Comparison of ENCODE assay signal across 19 mouse cellular contexts in genomic region chr5:119601390-119601789, GRCm38 (mm10).
"Had no signal": no experiment of that assay in that cellular context is flagged by ENCODE, and none has a peak within 500 bp of the region (broad histone marks: within the 10 kb centered on the region; RNA-seq: fewer than 3 reads in every experiment).

No protein-coding gene starts in this region.

- ATAC-seq: liver, embryonic 12.5 days; midbrain, embryonic 16.5 days had no signal

- H3K4me1 ChIP-seq: liver, embryonic 12.5 days had no signal

- H3K4me2 ChIP-seq: liver, embryonic 12.5 days; midbrain, embryonic 12.5 days; neural tube, embryonic 13.5 days; neural tube, embryonic 15.5 days; stomach, embryonic 15.5 days had no signal

- H3K27me3 ChIP-seq: liver, embryonic 12.5 days; midbrain, embryonic 12.5 days; neural tube, embryonic 13.5 days; neural tube, embryonic 15.5 days; stomach, embryonic 15.5 days had no signal

- H3K4me3 ChIP-seq: liver, embryonic 12.5 days; midbrain, embryonic 12.5 days; myocyte; neural tube, embryonic 13.5 days; neural tube, embryonic 15.5 days; stomach, embryonic 15.5 days had no signal

- H3K36me3 ChIP-seq: liver, embryonic 12.5 days; midbrain, embryonic 12.5 days; neural tube, embryonic 13.5 days; neural tube, embryonic 15.5 days; stomach, embryonic 15.5 days had no signal

- H3K9ac ChIP-seq: liver, embryonic 12.5 days; liver, embryonic 14.5 days; midbrain, embryonic 12.5 days; neural tube, embryonic 13.5 days; neural tube, embryonic 15.5 days; stomach, embryonic 15.5 days had no signal

- H3K27ac ChIP-seq: liver, embryonic 12.5 days; liver, embryonic 14.5 days; midbrain, embryonic 12.5 days; neural tube, embryonic 13.5 days; neural tube, embryonic 15.5 days; stomach, embryonic 15.5 days; stomach, postnatal 0 days had no signal

- H3K9me3 ChIP-seq: liver, embryonic 12.5 days; midbrain, embryonic 12.5 days; neural tube, embryonic 13.5 days; neural tube, embryonic 15.5 days; stomach, embryonic 15.5 days had no signal

- DNase-seq: lung, adult 2 months; lung, postnatal 14 days; midbrain, embryonic 14.5 days; retina, postnatal 1 day; right cerebral cortex, adult 18-20 months; right cerebral cortex, postnatal 25 days; right cerebral cortex, postnatal 4 days; thymus, adult 2 months; thymus, postnatal 25 days; thymus, postnatal 4 days had no signal
